Mouse (Mus musculus): Measurements from ENCODE around the gene Sgsm3. TPM values are rescaled to one million over a fixed set of nuclear protein-coding genes. Genes with fewer than 3 reads are reported as not detected.

Sgsm3 gene
- total RNA-seq, 2 experiments from 2014 or later, result 10.8 to 12.8 TPM

- DNase-seq (ENCODE audit: low spot score), result no peak
- intact Hi-C loops (cut with DNase I), result no loop called here
These were observed 1.9 kb upstream of the Sgsm3 start for GRCm38 (mm10) chr15:80975666-80976065.

- intact Hi-C loops (cut with DNase I), result no loop called here
- no peak for DNase-seq (ENCODE audit: low spot score)
These were observed 2.0 kb downstream of the Sgsm3 start for GRCm38 (mm10) chr15:80979611-80980010.

DNA sequence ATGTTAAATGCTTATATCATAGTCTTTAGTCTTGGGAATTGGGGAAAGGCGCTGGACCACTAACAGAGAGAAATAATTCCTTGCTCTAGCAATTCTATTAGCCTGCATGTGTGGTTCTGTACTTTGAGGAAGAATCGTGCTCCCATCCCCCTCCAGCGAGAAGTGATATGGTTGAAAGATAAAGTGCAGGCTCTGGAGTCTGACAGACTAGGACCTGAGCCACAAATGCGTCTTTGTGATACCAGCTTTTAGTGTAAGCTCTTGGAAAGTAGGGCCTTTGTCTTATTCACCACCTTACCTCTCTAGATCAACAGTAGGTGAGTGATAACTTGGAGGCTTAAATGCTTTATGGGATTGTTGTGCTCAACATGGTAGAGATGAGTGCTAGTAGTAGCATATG, 3.6 kb downstream of the Sgsm3 start:
- intact Hi-C loops (cut with DNase I), result no loop called here
- DNase-seq (ENCODE audit: low spot score), result no peak

GRCm38 (mm10) chr15:80983264-80983663, 5.7 kb downstream of the Sgsm3 start:
- intact Hi-C loops (cut with DNase I), result no loop called here
- no peak for DNase-seq (ENCODE audit: low spot score)

DNA sequence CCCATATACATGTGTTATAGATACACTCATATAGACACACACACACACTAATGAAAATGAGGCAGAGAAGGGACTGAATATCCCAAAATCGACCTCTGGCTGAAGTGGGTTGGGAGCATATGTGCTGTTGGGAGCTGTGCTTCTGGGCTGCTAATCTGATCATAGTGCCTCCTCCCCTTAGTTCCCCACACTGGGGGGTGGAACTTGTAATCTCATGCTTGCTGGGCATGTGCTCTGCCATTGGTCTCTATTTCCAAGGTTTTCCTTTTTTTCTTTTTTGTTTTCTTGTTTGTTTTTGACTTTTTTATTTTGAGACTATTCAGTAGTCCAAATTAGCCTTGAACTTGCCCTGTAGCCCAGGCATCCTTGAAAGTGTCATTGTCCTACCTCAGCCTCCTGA, 10.8 kb downstream of the Sgsm3 start:
- no peak for DNase-seq (ENCODE audit: low spot score)
- intact Hi-C loops (cut with DNase I), result no loop called here

DNA sequence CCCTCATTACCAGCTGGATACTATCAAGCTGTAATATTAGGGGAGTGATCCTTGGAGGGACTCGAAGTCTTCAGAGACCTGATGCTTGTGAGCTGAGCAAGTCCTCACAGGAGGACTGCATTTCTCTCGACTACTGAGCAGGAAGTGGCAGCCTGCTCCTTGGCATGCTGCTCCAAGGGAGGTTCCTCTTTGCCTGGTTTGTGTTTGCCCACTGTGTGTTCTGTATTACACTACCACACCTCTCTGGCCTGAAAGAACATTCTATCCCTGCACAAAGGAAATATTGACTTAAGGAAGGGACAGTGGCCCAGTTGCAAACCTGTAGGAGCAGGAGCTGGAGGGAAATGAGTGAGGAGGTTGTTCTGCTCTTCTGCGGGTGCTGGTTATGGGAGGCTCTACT, 12.1 kb downstream of the Sgsm3 start:
- intact Hi-C loops (cut with DNase I), result no loop called here
- DNase-seq (ENCODE audit: low spot score), result no peak

- DNase-seq (ENCODE audit: low spot score), result no peak
- intact Hi-C loops (cut with DNase I), result no loop called here
These were observed 17.4 kb downstream of the Sgsm3 start for GRCm38 (mm10) chr15:80994959-80995358.

DNA sequence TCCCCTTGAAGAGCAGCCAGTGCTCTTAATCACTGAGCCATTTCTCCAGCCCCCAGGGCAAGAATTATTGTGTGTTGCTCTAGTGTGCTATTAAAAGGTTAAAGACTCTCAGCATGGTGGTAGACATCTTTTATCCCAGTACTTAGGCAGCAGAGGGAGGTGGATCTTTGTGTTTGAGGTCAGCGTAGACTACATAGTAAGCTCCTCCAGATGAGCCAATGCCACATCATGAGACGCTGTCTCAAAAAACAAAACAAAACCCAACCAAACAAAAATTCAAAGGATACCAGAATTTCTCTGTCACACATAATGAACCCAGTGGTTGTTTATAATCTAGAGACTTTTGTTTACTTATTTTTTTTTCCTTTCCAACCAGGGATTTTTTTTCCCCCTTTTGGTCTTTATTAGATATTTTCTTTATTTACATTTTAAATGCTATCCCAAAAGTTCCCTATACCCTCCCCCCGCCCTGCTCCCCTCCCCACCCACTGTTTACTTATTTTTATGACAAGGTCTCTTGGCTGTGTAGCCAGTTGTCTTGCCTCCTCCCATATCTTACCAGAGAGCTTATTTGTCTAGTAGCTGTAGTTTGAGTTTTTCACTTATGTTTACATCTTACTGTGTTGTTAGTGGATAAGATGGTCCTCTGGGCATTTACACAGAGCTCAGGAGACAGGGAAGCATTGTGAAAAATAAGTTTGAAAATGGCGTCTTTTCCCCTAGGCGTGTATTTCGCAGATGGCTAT, 18.7 kb downstream of the Sgsm3 start:
- DNase-seq (ENCODE audit: low spot score), result no peak

GRCm38 (mm10) chr15:80997077-80997476, 19.5 kb downstream of the Sgsm3 start:
- no peak for DNase-seq (ENCODE audit: low spot score)
- intact Hi-C loops (cut with DNase I), result no loop called here

More for the DNA sequence above, 18.7 kb downstream of the Sgsm3 start:
- intact Hi-C loops (cut with DNase I), result no loop called here

GRCm38 (mm10) chr15:81000419-81001138, 23.0 kb downstream of the Sgsm3 start:
- no peak for DNase-seq (ENCODE audit: low spot score)

GRCm38 (mm10) chr15:81006127-81006735, 28.7 kb downstream of the Sgsm3 start:
- no peak for DNase-seq (ENCODE audit: low spot score)
- intact Hi-C loops (cut with DNase I), result no loop called here

More at GRCm38 (mm10) chr15:81000419-81001138, 23.0 kb downstream of the Sgsm3 start:
- intact Hi-C loops (cut with DNase I), result no loop called here

DNA sequence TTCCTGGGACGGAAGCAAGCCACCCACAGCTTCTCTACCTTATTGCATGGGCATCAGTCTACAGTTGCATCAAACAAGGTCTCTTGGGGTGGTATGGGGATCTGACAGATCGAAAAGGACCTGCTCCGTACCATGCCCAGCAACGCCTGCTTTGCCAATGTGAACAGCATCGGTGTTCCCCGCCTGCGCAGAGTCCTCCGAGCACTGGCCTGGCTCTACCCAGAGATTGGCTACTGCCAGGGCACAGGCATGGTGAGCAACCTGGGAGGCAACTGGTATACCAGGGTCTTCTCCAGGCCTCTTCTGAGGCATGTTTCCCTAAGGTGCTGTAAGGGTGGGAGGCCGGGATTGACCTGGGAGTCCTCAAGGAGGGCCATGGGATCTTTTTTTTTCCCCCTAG, 29.8 kb downstream of the Sgsm3 start:
- intact Hi-C loops (cut with DNase I), result no loop called here
- DNase-seq (ENCODE audit: low spot score), result no peak

GRCm38 (mm10) chr15:81007905-81008304, 30.3 kb downstream of the Sgsm3 start:
- intact Hi-C loops (cut with DNase I), result no loop called here
- DNase-seq (ENCODE audit: low spot score), result no peak

GRCm38 (mm10) chr15:81008689-81009123, 31.1 kb downstream of the Sgsm3 start:
- intact Hi-C loops (cut with DNase I), result no loop called here
- no peak for DNase-seq (ENCODE audit: low spot score)

GRCm38 (mm10) chr15:81010114-81010513, 32.5 kb downstream of the Sgsm3 start:
- DNase-seq (ENCODE audit: low spot score), result no peak
- intact Hi-C loops (cut with DNase I), result no loop called here

GRCm38 (mm10) chr15:81011523-81011922, 34.0 kb downstream of the Sgsm3 start:
- DNase-seq (ENCODE audit: low spot score), result no peak
- intact Hi-C loops (cut with DNase I), result no loop called here

DNA sequence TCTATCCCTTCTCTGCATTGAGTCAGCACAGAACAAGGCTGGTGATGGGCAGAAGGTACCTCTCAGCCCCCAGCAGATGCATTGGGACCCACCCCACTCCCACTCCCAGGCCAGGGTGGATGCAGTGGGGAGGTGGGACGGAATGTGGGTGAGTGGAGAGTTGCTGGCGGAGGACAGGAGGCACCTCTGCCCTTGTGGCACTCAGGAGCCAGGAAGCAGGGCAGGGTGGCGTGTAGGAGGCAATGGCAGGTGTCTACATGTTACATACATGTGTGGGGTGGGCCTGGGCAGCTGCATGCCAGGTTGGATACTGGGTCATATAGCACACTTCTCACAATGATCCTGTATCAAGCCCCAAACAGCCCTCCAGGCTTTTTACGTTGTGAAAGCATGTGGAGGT, 34.8 kb downstream of the Sgsm3 start:
- intact Hi-C loops (cut with DNase I), result no loop called here
- DNase-seq (ENCODE audit: low spot score), result no peak

DNA sequence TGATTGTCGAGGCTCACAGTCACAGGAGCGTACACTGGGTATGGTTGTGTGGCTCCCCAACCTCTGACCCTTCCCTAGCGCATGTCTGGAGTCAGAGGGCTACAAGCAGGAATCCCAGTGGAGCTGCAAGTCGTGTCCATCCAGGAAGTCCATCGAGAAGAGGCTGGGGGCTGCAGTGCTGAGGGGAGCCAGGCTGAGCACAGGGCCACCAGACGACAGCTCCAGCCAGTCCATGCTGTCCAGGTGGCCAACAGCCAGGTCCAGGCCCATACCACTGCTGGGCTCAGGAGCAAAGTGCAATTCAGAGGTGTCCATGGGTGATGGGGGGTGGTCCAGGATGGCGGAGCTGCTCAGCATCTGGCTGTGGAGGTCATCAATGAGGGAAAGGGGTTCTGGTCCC, 35.6 kb downstream of the Sgsm3 start:
- no peak for DNase-seq (ENCODE audit: low spot score)
- intact Hi-C loops (cut with DNase I), result no loop called here

- intact Hi-C loops (cut with DNase I), result no loop called here
- no peak for DNase-seq (ENCODE audit: low spot score)
These were observed 37.6 kb downstream of the Sgsm3 start for GRCm38 (mm10) chr15:81015068-81015744.

DNA sequence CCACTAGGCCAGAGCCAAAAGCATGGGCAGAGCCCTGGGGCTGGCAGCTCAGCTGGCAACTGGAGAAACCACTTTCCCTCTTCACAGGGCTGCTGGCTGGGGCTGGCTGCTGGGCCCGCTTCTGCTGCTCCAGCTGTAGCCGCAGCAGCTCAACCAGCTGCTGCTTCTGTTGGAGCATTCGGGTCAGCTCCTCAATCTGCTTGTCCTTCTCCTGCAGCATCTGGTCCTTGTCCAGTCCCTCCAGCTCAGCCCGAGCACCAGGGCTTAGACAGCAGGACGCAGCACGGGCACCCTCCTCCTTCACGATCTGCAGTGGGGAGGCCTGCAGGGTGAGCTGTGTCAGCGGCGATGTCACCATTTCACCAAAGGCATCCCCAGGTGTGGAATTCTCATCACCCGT, 38.9 kb downstream of the Sgsm3 start:
- intact Hi-C loops (cut with DNase I), result no loop called here
- no peak for DNase-seq (ENCODE audit: low spot score)

- intact Hi-C loops (cut with DNase I), result no loop called here
- no peak for DNase-seq (ENCODE audit: low spot score)
These were observed 39.7 kb downstream of the Sgsm3 start for GRCm38 (mm10) chr15:81017308-81017707.

All from heart, postnatal 25 days (tissue).